ENCODE assay signal across 8 mouse cellular contexts in the genomic region with DNA sequence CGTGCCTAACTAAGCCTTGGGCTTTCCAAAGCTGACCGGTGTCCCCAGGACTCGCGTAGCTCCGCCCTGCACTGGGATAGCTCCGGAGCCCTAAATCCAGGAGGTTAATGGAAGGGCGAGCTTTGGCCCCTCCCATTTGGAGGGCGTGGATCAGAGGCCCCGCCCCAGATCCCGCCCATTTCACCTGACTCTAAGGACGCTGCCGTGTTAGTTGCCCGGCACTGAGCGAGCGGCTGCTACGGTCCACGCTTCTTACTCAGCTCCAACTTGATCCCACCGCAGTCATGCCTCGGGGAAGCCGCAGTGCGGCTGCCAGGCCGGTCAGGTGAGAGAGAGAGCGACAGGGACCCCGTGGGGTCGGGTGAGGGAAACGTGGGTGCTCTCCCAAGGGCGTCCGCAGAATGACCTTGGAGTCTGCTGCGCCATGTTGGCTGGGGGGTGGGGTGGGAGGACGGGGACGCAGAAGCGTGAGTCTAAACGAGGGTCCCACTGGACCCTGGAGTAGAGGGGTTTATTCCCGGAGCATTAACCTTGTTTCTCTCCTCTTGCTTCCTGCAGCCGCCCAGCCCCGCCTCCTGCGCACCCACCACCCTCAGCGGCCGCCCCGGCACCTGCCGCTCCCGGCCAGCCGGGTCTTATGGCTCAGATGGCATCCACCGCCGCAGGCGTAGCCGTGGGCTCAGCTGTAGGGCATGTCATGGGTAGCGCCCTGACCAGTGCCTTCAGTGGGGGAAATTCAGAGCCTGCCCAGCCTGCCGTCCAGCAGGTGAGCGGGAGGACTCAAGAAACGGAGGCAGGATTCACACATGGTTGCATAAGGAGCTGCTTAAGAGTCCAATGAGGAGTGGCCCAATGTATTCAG. TPM values are rescaled to one million over a fixed set of nuclear protein-coding genes. Genes with fewer than 3 reads are reported as not detected.
A peak's percentile ranks its signal among the peaks of the same experiment; 100 is the strongest.
DNase-seq lines count a peak whose midpoint lies in the region; ATAC-seq lines count a peak whose summit lies in the region.

TSS of gene Mmp11 (minus strand) at position 817 of the 862 bp plus-strand sequence.

- DNase-seq in CD8-positive naive resting alpha-beta T cell, adult 2 months (ENCODE audit: low read depth in 2 of 2, low spot score in 2 of 2) = peak; percentile 35 to 64
- peak; percentile 90 for DNase-seq in kidney, postnatal 10 days
- peak; percentile 91 for DNase-seq in naive thymus-derived CD4-positive, alpha-beta T cell, adult 2 months (ENCODE audit: low read depth)

- peak within 1 kb of the TSS; percentile 92 for H3K27ac ChIP-seq in brown adipose tissue, adult 24 weeks (replicated peaks; ENCODE audit: low read depth, low read length)
- peak within 1 kb of the TSS; percentile 88 to 89 for H3K27ac ChIP-seq in heart, embryonic 14.5 days (replicated peaks in 1 of 2; ENCODE audit: control insufficient read depth in 1 of 2, insufficient read depth in 1 of 2, low read depth in 2 of 2, low read length in 2 of 2)
- H3K27ac ChIP-seq in liver, embryonic 12.5 days = peak within 1 kb of the TSS; percentile 95
- no peak within 1 kb of the TSS for H3K27ac ChIP-seq in stomach, embryonic 14.5 days (ENCODE audit: low read length)

- H3K4me1 ChIP-seq in brown adipose tissue, adult 24 weeks (ENCODE audit: control insufficient read depth, insufficient read depth, insufficient read length, low read length) = peaks cover 16% of the 10 kb centered on the region
- H3K4me1 ChIP-seq in heart, embryonic 14.5 days (ENCODE audit: control insufficient read depth in 2 of 2, insufficient read depth in 2 of 2, low read length in 2 of 2) = peaks cover 20 to 27% of the 10 kb centered on the region in 2 experiments
- H3K4me1 ChIP-seq in liver, embryonic 12.5 days = peaks cover 78% of the 10 kb centered on the region
- peaks cover 14% of the 10 kb centered on the region for H3K4me1 ChIP-seq in stomach, embryonic 14.5 days (ENCODE audit: control insufficient read depth, insufficient read depth, low read length)

- 2% methylated on average over 51 of the region's 51 CpGs for WGBS in heart, embryonic 14.5 days
- WGBS in liver, embryonic 12.5 days (ENCODE audit: insufficient replicate concordance) = 2% methylated on average over 51 of the region's 51 CpGs
- WGBS in stomach, embryonic 14.5 days = 2% methylated on average over 51 of the region's 51 CpGs

- H3K36me3 ChIP-seq in heart, embryonic 14.5 days (ENCODE audit: control insufficient read depth, insufficient read depth, low read length) = peaks cover 12% of the 10 kb centered on the region; the same call in 1 of the 2 replicates
- H3K36me3 ChIP-seq in liver, embryonic 12.5 days = peaks cover 15% of the 10 kb centered on the region
- no peaks in the 10 kb centered on the region for H3K36me3 ChIP-seq in stomach, embryonic 14.5 days (ENCODE audit: control insufficient read depth, insufficient read depth, low read length)

- peak; percentile 74 for ATAC-seq in erythroid progenitor cell, adult 5-6 weeks (replicated peaks; ENCODE audit: low FRiP score, poor library complexity, severe bottlenecking)
- ATAC-seq in heart, embryonic 14.5 days (ENCODE audit: insufficient number of reproducible peaks, insufficient read depth, low FRiP score, low read depth) = peak; percentile 78
- peak; percentile 78 for ATAC-seq in liver, embryonic 12.5 days
- peak; percentile 76 for ATAC-seq in stomach, embryonic 14.5 days (ENCODE audit: insufficient number of reproducible peaks, insufficient read depth, low FRiP score, low read depth)

- peaks cover 8% of the 10 kb centered on the region; the same call in 1 of the 2 replicates for H3K27me3 ChIP-seq in heart, embryonic 14.5 days (ENCODE audit: control insufficient read depth, insufficient read depth, low read length)
- H3K27me3 ChIP-seq in liver, embryonic 12.5 days (replicated peaks) = peaks cover 33% of the 10 kb centered on the region
- no peaks in the 10 kb centered on the region for H3K27me3 ChIP-seq in stomach, embryonic 14.5 days (ENCODE audit: control insufficient read depth, insufficient read depth, low read length)

- H3K4me2 ChIP-seq in heart, embryonic 14.5 days (ENCODE audit: low read length) = peak within 1 kb of the TSS; percentile 62
- peak within 1 kb of the TSS; percentile 94 for H3K4me2 ChIP-seq in liver, embryonic 12.5 days
- H3K4me2 ChIP-seq in stomach, embryonic 14.5 days (replicated peaks; ENCODE audit: low read depth, low read length) = peak within 1 kb of the TSS; percentile 45

- peak within 1 kb of the TSS; percentile 92 for H3K9ac ChIP-seq in heart, embryonic 14.5 days (ENCODE audit: low read length)
- H3K9ac ChIP-seq in liver, embryonic 12.5 days = peak within 1 kb of the TSS; percentile 83
- no peak within 1 kb of the TSS for H3K9ac ChIP-seq in stomach, embryonic 14.5 days (replicated peaks; ENCODE audit: low read depth, low read length)

- H3K9me3 ChIP-seq in heart, embryonic 14.5 days (ENCODE audit: control insufficient read depth, low read length) = no peaks in the 10 kb centered on the region
- H3K9me3 ChIP-seq in liver, embryonic 12.5 days (replicated peaks) = no peaks in the 10 kb centered on the region
- no peaks in the 10 kb centered on the region for H3K9me3 ChIP-seq in stomach, embryonic 14.5 days (ENCODE audit: control insufficient read depth, low read depth, low read length)

- peak within 1 kb of the TSS; percentile 83 for H3K4me3 ChIP-seq in brown adipose tissue, adult 24 weeks (ENCODE audit: insufficient read depth, low read depth, low read length)
- peak within 1 kb of the TSS; percentile 72 to 77 for H3K4me3 ChIP-seq in heart, embryonic 14.5 days (ENCODE audit: control insufficient read depth in 1 of 2, insufficient read depth in 1 of 2, low read depth in 1 of 2, low read length in 2 of 2)
- peak within 1 kb of the TSS; percentile 75 for H3K4me3 ChIP-seq in liver, embryonic 12.5 days
- peak within 1 kb of the TSS; percentile 37 for H3K4me3 ChIP-seq in stomach, embryonic 14.5 days (ENCODE audit: low read depth, low read length)

RNA-seq across cellular contexts. Expression of gene Mmp11, which starts in this region (rescaled TPM):
- 4.1 and 7.6 TPM in 2 replicates for polyA plus RNA-seq in brown adipose tissue, adult 24 weeks (2012; ENCODE audit: insufficient read depth, insufficient read length, missing spikeins)
- total RNA-seq in erythroid progenitor cell, adult 5-6 weeks (2015; ENCODE audit: low replicate concordance) = 0.72 TPM in 1 of 2 replicates, not detected in the other
- 0.68 TPM in 1 of 2 replicates, not detected in the other for total RNA-seq in erythroid progenitor cell, adult 5-6 weeks (2017; ENCODE audit: low replicate concordance)
- polyA plus RNA-seq in heart, embryonic 14.5 days (2014; fragmentation: Nextera tagmentation; extraction: Ambion mirVana) = 23.4 and 25.1 TPM in 2 replicates
- 5.7 and 6.0 TPM in 2 replicates for polyA plus RNA-seq in liver, embryonic 12.5 days (2016; fragmentation: Nextera tagmentation; extraction: Ambion mirVana)
- 47.9 and 59.5 TPM in 2 replicates for polyA plus RNA-seq in stomach, embryonic 14.5 days (2014; fragmentation: Nextera tagmentation; extraction: Ambion mirVana)

Comparison
In these comparisons a context has a peak if more than half of its experiments do, and no peak if none do; other contexts are left out.
1. Peak in ATAC-seq in erythroid progenitor cell, adult 5-6 weeks; RNA of the gene not detected or under 1 TPM.